Mouse (Mus musculus) embryonic facial prominence, embryonic 15.5 days (tissue): ENCODE measurements at regions not wholly inside any gene's neighbourhood (a gene's known extent, or its start where the extent isn't known, plus 50 kb on each side); places are given as distances from the start of the nearest gene placed in this dataset.
"Not testable (repeated sequence)": the region's sequence is repeated elsewhere in the genome, so short reads cannot be mapped to it uniquely, and the experiment has no call there.

Source experiments
- ATAC-seq: fragments of 200-750 bp; cut with Nextera tagmentation; 2 replicates; pipeline ENCODE4 v1.8.0; 2017; ENCODE audit warnings: low read depth, moderate TSS enrichment; ENCODE audit not compliant: insufficient number of reproducible peaks, low FRiP score, low TSS enrichment
- H3K27ac ChIP-seq: fragments of 300-500 bp; sonication (generic); replicated peaks from 2 replicates; pipeline ENCODE4 v1.5.1; 2015; ENCODE audit warnings: mild to moderate bottlenecking, inconsistent platforms
- H3K27me3 ChIP-seq: fragments of 300-500 bp; sonication (generic); 2 replicates; pipeline ENCODE4 v1.6.1; 2015; ENCODE audit warnings: inconsistent platforms
- H3K36me3 ChIP-seq: fragments of 300-500 bp; sonication (generic); 2 replicates; pipeline ENCODE4 v1.6.1; 2015; ENCODE audit warnings: mild to moderate bottlenecking, inconsistent platforms
- H3K4me1 ChIP-seq: fragments of 300-500 bp; sonication (generic); 2 replicates; pipeline ENCODE4 v1.6.1; 2015; ENCODE audit warnings: inconsistent platforms
- H3K4me2 ChIP-seq: fragments of 300-500 bp; sonication (generic); replicated peaks from 2 replicates; pipeline ENCODE4 v1.6.1; 2015; ENCODE audit warnings: mild to moderate bottlenecking, inconsistent platforms
- H3K4me3 ChIP-seq: fragments of 300-500 bp; sonication (generic); replicated peaks from 2 replicates; pipeline ENCODE4 v1.5.1; 2015; ENCODE audit warnings: mild to moderate bottlenecking, inconsistent platforms
- H3K9ac ChIP-seq: fragments of 300-500 bp; sonication (generic); 2 replicates; pipeline ENCODE4 v1.6.1; 2015; ENCODE audit warnings: inconsistent platforms
- H3K9me3 ChIP-seq: fragments of 300-500 bp; sonication (generic); replicated peaks from 2 replicates; pipeline ENCODE4 v1.6.1; 2016; ENCODE audit warnings: inconsistent platforms
- WGBS: fragments of 180-500 bp; shearing (Covaris S2); methylation state at CpG from one replicate; pipeline ENCODE4 v1.1.7; 2015; 5-methylcytosine and 5-hydroxymethylcytosine counted together

GRCm38 (mm10) chr15:32020323-32021008 is 156.6 kb upstream of the Tas2r119 start:
- Histone ChIP-seq H3K4me2 (peak overlapping the region; percentile 15; the same call in 1 of the 2 replicates), H3K27ac (0 out of 2 replicates have a peak overlapping the region, but pooled peaks have one; percentile 39)

GRCm38 (mm10) chr15:32021009-32021602 is 156.0 kb upstream of the Tas2r119 start:
- no peaks in the 10 kb centered on the region for H3K9me3 ChIP-seq
- H3K9ac ChIP-seq: no peak overlapping the region
- no peak overlapping the region for H3K27ac ChIP-seq
- H3K36me3 ChIP-seq: no peaks in the 10 kb centered on the region
- no peaks in the 10 kb centered on the region for H3K27me3 ChIP-seq
- ATAC-seq: no peak
- no peak overlapping the region for H3K4me2 ChIP-seq
- no peaks in the 10 kb centered on the region for H3K4me1 ChIP-seq
- no peak overlapping the region for H3K4me3 ChIP-seq
- 62% methylated on average over 5 of the region's 5 CpGs for WGBS

More at GRCm38 (mm10) chr15:32020323-32021008, 156.6 kb upstream of the Tas2r119 start:
- no peaks in the 10 kb centered on the region for H3K36me3 ChIP-seq
- no peak overlapping the region for H3K4me3 ChIP-seq
- H3K9me3 ChIP-seq: no peaks in the 10 kb centered on the region
- H3K27me3 ChIP-seq: no peaks in the 10 kb centered on the region
- H3K4me1 ChIP-seq: no peaks in the 10 kb centered on the region
- ATAC-seq: no peak
- 34% methylated on average over 6 of the region's 6 CpGs for WGBS
- no peak overlapping the region for H3K9ac ChIP-seq

- no peak for ATAC-seq
- Histone ChIP-seq H3K27me3 (no peaks in the 10 kb centered on the region), H3K4me2 (no peak overlapping the region), H3K36me3 (no peaks in the 10 kb centered on the region), H3K27ac (no peak overlapping the region), H3K9ac (no peak overlapping the region), H3K4me3 (no peak overlapping the region), H3K9me3 (no peaks in the 10 kb centered on the region), H3K4me1 (no peaks in the 10 kb centered on the region)
- 55% methylated on average over 1 of the region's 1 CpGs for WGBS
Measured at GRCm38 (mm10) chr15:32034091-32034490, 143.0 kb upstream of the Tas2r119 start.

- ATAC-seq: no peak
- Histone ChIP-seq H3K9ac (no peak overlapping the region), H3K27me3 (no peaks in the 10 kb centered on the region), H3K4me1 (no peaks in the 10 kb centered on the region), H3K4me3 (no peak overlapping the region), H3K36me3 (no peaks in the 10 kb centered on the region), H3K9me3 (no peaks in the 10 kb centered on the region), H3K4me2 (no peak overlapping the region), H3K27ac (no peak overlapping the region)
- 42% methylated on average over 7 of the region's 7 CpGs for WGBS
Measured at GRCm38 (mm10) chr15:32034790-32035189, 142.3 kb upstream of the Tas2r119 start.

GRCm38 (mm10) chr15:32041764-32042163 is 135.3 kb upstream of the Tas2r119 start:
- Histone ChIP-seq H3K4me3 (no peak overlapping the region), H3K27me3 (no peaks in the 10 kb centered on the region), H3K27ac (no peak overlapping the region), H3K9me3 (no peaks in the 10 kb centered on the region), H3K36me3 (no peaks in the 10 kb centered on the region), H3K9ac (no peak overlapping the region), H3K4me1 (no peaks in the 10 kb centered on the region), H3K4me2 (no peak overlapping the region)
- no peak for ATAC-seq
- 73% methylated on average over 6 of the region's 6 CpGs for WGBS

- H3K27me3 ChIP-seq: no peaks in the 10 kb centered on the region
- no peak for ATAC-seq
- H3K4me1 ChIP-seq: no peaks in the 10 kb centered on the region
- 13% methylated on average over 4 of the region's 4 CpGs for WGBS
- H3K4me2 ChIP-seq: no peak overlapping the region
- no peaks in the 10 kb centered on the region for H3K9me3 ChIP-seq
- no peak overlapping the region for H3K4me3 ChIP-seq
- H3K36me3 ChIP-seq: no peaks in the 10 kb centered on the region
- H3K9ac ChIP-seq: no peak overlapping the region
- H3K27ac ChIP-seq: no peak overlapping the region
Measured at GRCm38 (mm10) chr15:32042173-32042572, 134.9 kb upstream of the Tas2r119 start.

GRCm38 (mm10) chr15:32042589-32042988 is 134.5 kb upstream of the Tas2r119 start:
- Histone ChIP-seq H3K4me2 (no peak overlapping the region), H3K27me3 (no peaks in the 10 kb centered on the region), H3K36me3 (no peaks in the 10 kb centered on the region), H3K4me1 (no peaks in the 10 kb centered on the region), H3K27ac (no peak overlapping the region), H3K9ac (no peak overlapping the region), H3K4me3 (no peak overlapping the region), H3K9me3 (no peaks in the 10 kb centered on the region)
- 51% methylated on average over 1 of the region's 1 CpGs for WGBS
- no peak for ATAC-seq

GRCm38 (mm10) chr15:32043207-32043606 is 133.9 kb upstream of the Tas2r119 start:
- Histone ChIP-seq H3K9ac (no peak overlapping the region), H3K27me3 (no peaks in the 10 kb centered on the region), H3K4me2 (no peak overlapping the region), H3K27ac (no peak overlapping the region), H3K36me3 (no peaks in the 10 kb centered on the region), H3K9me3 (no peaks in the 10 kb centered on the region), H3K4me1 (no peaks in the 10 kb centered on the region), H3K4me3 (no peak overlapping the region)
- ATAC-seq: no peak

GRCm38 (mm10) chr15:32043670-32044069 is 133.4 kb upstream of the Tas2r119 start:
- not testable (repeated sequence) for H3K27me3 ChIP-seq
- 93% methylated on average over 1 of the region's 1 CpGs for WGBS

GRCm38 (mm10) chr15:32048836-32049235 is 128.3 kb upstream of the Tas2r119 start:
- Histone ChIP-seq H3K27ac (no peak overlapping the region), H3K4me3 (no peak overlapping the region), H3K4me1 (no peaks in the 10 kb centered on the region), H3K4me2 (no peak overlapping the region), H3K9ac (no peak overlapping the region), H3K36me3 (no peaks in the 10 kb centered on the region), H3K27me3 (no peaks in the 10 kb centered on the region), H3K9me3 (no peaks in the 10 kb centered on the region)
- ATAC-seq: no peak
- 53% methylated on average over 5 of the region's 5 CpGs for WGBS

More at GRCm38 (mm10) chr15:32043670-32044069, 133.4 kb upstream of the Tas2r119 start:
- not testable (repeated sequence) for ATAC-seq, H3K36me3 ChIP-seq, H3K27ac ChIP-seq, H3K4me1 ChIP-seq, H3K9ac ChIP-seq, H3K9me3 ChIP-seq, H3K4me3 ChIP-seq, H3K4me2 ChIP-seq

- 74% methylated on average over 4 of the region's 4 CpGs for WGBS
- no peak overlapping the region for H3K4me2 ChIP-seq
- H3K9me3 ChIP-seq: no peaks in the 10 kb centered on the region
- H3K4me3 ChIP-seq: no peak overlapping the region
- H3K9ac ChIP-seq: no peak overlapping the region
- no peak overlapping the region for H3K27ac ChIP-seq
- ATAC-seq: no peak
- H3K4me1 ChIP-seq: no peaks in the 10 kb centered on the region
- no peaks in the 10 kb centered on the region for H3K36me3 ChIP-seq
- H3K27me3 ChIP-seq: no peaks in the 10 kb centered on the region
Measured at GRCm38 (mm10) chr15:32061573-32061972, 115.5 kb upstream of the Tas2r119 start.

- Histone ChIP-seq H3K4me1 (no peaks in the 10 kb centered on the region), H3K36me3 (no peaks in the 10 kb centered on the region), H3K4me2 (no peak overlapping the region), H3K4me3 (no peak overlapping the region), H3K9ac (no peak overlapping the region), H3K9me3 (no peaks in the 10 kb centered on the region), H3K27me3 (no peaks in the 10 kb centered on the region), H3K27ac (no peak overlapping the region)
- WGBS: 85% methylated on average over 4 of the region's 4 CpGs
- no peak for ATAC-seq
Measured at GRCm38 (mm10) chr15:32082109-32082508, 95.0 kb upstream of the Tas2r119 start.
